Comparison of ENCODE assay signal across 9 mouse cellular contexts in genomic region chr1:63658016-63658415, GRCm38 (mm10). TPM values are rescaled to one million over a fixed set of nuclear protein-coding genes. Genes with fewer than 3 reads are reported as not detected.
DNase-seq lines count a peak whose midpoint lies in the region; ATAC-seq lines count a peak whose summit lies in the region.
"Had no signal": no experiment of that assay in that cellular context is flagged by ENCODE, and none has a peak within 500 bp of the region (broad histone marks: within the 10 kb centered on the region; RNA-seq: fewer than 3 reads in every experiment).

No protein-coding gene starts in this region.

- no peaks in the 10 kb centered on the region for H3K27me3 ChIP-seq in intestine, embryonic 14.5 days (replicated peaks; ENCODE audit: control insufficient read depth, insufficient read depth, low read length)
- no peaks in the 10 kb centered on the region for H3K27me3 ChIP-seq in intestine, embryonic 16.5 days (replicated peaks; ENCODE audit: control insufficient read depth, insufficient read depth, low read length)
- H3K27me3 ChIP-seq in midbrain, embryonic 13.5 days: 0 out of 2 replicates have a peak, but pooled peaks cover 4% of the 10 kb centered on the region
- H3K27me3 ChIP-seq: embryonic facial prominence, embryonic 13.5 days had no signal

- no peak overlapping the region for H3K4me3 ChIP-seq in intestine, embryonic 14.5 days (ENCODE audit: low read depth, low read length)
- H3K4me3 ChIP-seq in intestine, embryonic 16.5 days (ENCODE audit: low read length): no peak overlapping the region
- no peak overlapping the region for H3K4me3 ChIP-seq in midbrain, embryonic 13.5 days (replicated peaks)
- H3K4me3 ChIP-seq: embryonic facial prominence, embryonic 13.5 days had no signal

- no peak overlapping the region for H3K9ac ChIP-seq in intestine, embryonic 14.5 days (ENCODE audit: low read length)
- no peak overlapping the region for H3K9ac ChIP-seq in intestine, embryonic 16.5 days (ENCODE audit: low read depth, low read length)
- no peak overlapping the region for H3K9ac ChIP-seq in midbrain, embryonic 13.5 days (replicated peaks)
- H3K9ac ChIP-seq: embryonic facial prominence, embryonic 13.5 days had no signal

- no peaks in the 10 kb centered on the region for H3K36me3 ChIP-seq in intestine, embryonic 14.5 days (ENCODE audit: control insufficient read depth, insufficient read depth, low read length)
- no peaks in the 10 kb centered on the region for H3K36me3 ChIP-seq in intestine, embryonic 16.5 days (ENCODE audit: control insufficient read depth, insufficient read depth, low read length)
- no peaks in the 10 kb centered on the region for H3K36me3 ChIP-seq in midbrain, embryonic 13.5 days
- H3K36me3 ChIP-seq: embryonic facial prominence, embryonic 13.5 days had no signal

- ATAC-seq in intestine, embryonic 14.5 days (replicated peaks; ENCODE audit: low FRiP score, low TSS enrichment, low read depth): no peak
- ATAC-seq in intestine, embryonic 16.5 days: no peak
- peak; percentile 37; the same call in 1 of the 2 replicates for ATAC-seq in midbrain, embryonic 13.5 days

- H3K27ac ChIP-seq in intestine, embryonic 14.5 days (ENCODE audit: low read depth): no peak overlapping the region
- no peak overlapping the region for H3K27ac ChIP-seq in intestine, embryonic 16.5 days (ENCODE audit: low read length)
- H3K27ac ChIP-seq in midbrain, embryonic 13.5 days: no peak overlapping the region
- H3K27ac ChIP-seq: embryonic facial prominence, embryonic 13.5 days had no signal

- H3K9me3 ChIP-seq in intestine, embryonic 14.5 days (ENCODE audit: control insufficient read depth, low read length): no peaks in the 10 kb centered on the region
- no peaks in the 10 kb centered on the region for H3K9me3 ChIP-seq in intestine, embryonic 16.5 days (ENCODE audit: control insufficient read depth, low read length)
- no peaks in the 10 kb centered on the region for H3K9me3 ChIP-seq in midbrain, embryonic 13.5 days
- H3K9me3 ChIP-seq: embryonic facial prominence, embryonic 13.5 days had no signal

- DNase-seq in intestine, embryonic 14.5 days (ENCODE audit: low spot score): peak; percentile 79
- peak; percentile 82 for DNase-seq in R1 (ENCODE audit: low read depth, low spot score)
- peak; percentile 82 for DNase-seq in cerebellum, postnatal 10 days
- DNase-seq in gastrocnemius, postnatal 4 days (ENCODE audit: low spot score in 2 of 2): peak; percentile 30 to 55
- DNase-seq in layer of hippocampus, postnatal 36 days: peak; percentile 20 to 40
- DNase-seq in spleen, postnatal 4 days (ENCODE audit: low spot score in 2 of 2): peak; percentile 21 to 67

- H3K4me2 ChIP-seq in intestine, embryonic 14.5 days (ENCODE audit: low read length): no peak overlapping the region
- no peak overlapping the region for H3K4me2 ChIP-seq in intestine, embryonic 16.5 days (ENCODE audit: low read depth, low read length)
- no peak overlapping the region for H3K4me2 ChIP-seq in midbrain, embryonic 13.5 days (replicated peaks)
- H3K4me2 ChIP-seq: embryonic facial prominence, embryonic 13.5 days had no signal

- 13% methylated on average over 6 of the region's 6 CpGs for WGBS in intestine, embryonic 14.5 days
- WGBS in intestine, embryonic 16.5 days: 7% methylated on average over 6 of the region's 6 CpGs
- whole genome bisulfite sequencing in midbrain, embryonic 13.5 days: 14% methylated on average over 6 of the region's 6 CpGs

- H3K4me1 ChIP-seq in intestine, embryonic 14.5 days (replicated peaks; ENCODE audit: control insufficient read depth, insufficient read depth, low read length): no peaks in the 10 kb centered on the region
- H3K4me1 ChIP-seq in intestine, embryonic 16.5 days (ENCODE audit: control insufficient read depth, insufficient read depth, low read length): no peaks in the 10 kb centered on the region
- no peaks in the 10 kb centered on the region for H3K4me1 ChIP-seq in midbrain, embryonic 13.5 days (replicated peaks)
- H3K4me1 ChIP-seq: embryonic facial prominence, embryonic 13.5 days had no signal

RNA-seq across cellular contexts. Expression of gene Dytn, which starts 28.7 kb away (rescaled TPM):
- polyA plus RNA-seq in intestine, embryonic 14.5 days (2014; fragmentation: Nextera tagmentation; extraction: Ambion mirVana): not detected in 2 replicates
- not detected in 2 replicates for polyA plus RNA-seq in intestine, embryonic 16.5 days (2015; fragmentation: Nextera tagmentation; extraction: Ambion mirVana)
- total RNA-seq in gastrocnemius, postnatal 4 days (2021): not detected
- total RNA-seq in layer of hippocampus, postnatal 36 days (2021): under 1 TPM in 1 of 2 experiments, not detected in 1; 0.13 TPM
- not detected in 2 replicates for polyA plus RNA-seq in midbrain, embryonic 13.5 days (2015; fragmentation: Nextera tagmentation; extraction: Ambion mirVana)
- polyA plus RNA-seq: embryonic facial prominence, embryonic 13.5 days had no signal

RNA-seq across cellular contexts. Expression of gene Gm39653, which starts 42.2 kb away (rescaled TPM):
- not detected in 2 replicates for polyA plus RNA-seq in intestine, embryonic 14.5 days (2014; fragmentation: Nextera tagmentation; extraction: Ambion mirVana)
- not detected in 2 replicates for polyA plus RNA-seq in intestine, embryonic 16.5 days (2015; fragmentation: Nextera tagmentation; extraction: Ambion mirVana)
- not detected for total RNA-seq in gastrocnemius, postnatal 4 days (2021)
- not detected for total RNA-seq in layer of hippocampus, postnatal 36 days (2021)
- polyA plus RNA-seq in midbrain, embryonic 13.5 days (2015; fragmentation: Nextera tagmentation; extraction: Ambion mirVana): not detected in 2 replicates
- polyA plus RNA-seq: embryonic facial prominence, embryonic 13.5 days had no signal

Comparison
In these comparisons a context has a peak if more than half of its experiments do, and no peak if none do; other contexts are left out.
1. DNase-seq: peak in every context shown above with its lines; median percentile 82 in R1; 82 in cerebellum, postnatal 10 days; 79 in intestine, embryonic 14.5 days; 44 in spleen, postnatal 4 days; 42 in gastrocnemius, postnatal 4 days; 30 in layer of hippocampus, postnatal 36 days.